Mouse (Mus musculus): ENCODE data around the gene Dnaja3. TPM values are rescaled to one million over a fixed set of nuclear protein-coding genes. Genes with fewer than 3 reads are reported as not detected.
"Not testable (repeated sequence)": the region's sequence is repeated elsewhere in the genome, so short reads cannot be mapped to it uniquely, and the experiment has no call there.

Dnaja3 gene
- polyA plus RNA-seq, 1 experiment, result 72.9 TPM

DNA sequence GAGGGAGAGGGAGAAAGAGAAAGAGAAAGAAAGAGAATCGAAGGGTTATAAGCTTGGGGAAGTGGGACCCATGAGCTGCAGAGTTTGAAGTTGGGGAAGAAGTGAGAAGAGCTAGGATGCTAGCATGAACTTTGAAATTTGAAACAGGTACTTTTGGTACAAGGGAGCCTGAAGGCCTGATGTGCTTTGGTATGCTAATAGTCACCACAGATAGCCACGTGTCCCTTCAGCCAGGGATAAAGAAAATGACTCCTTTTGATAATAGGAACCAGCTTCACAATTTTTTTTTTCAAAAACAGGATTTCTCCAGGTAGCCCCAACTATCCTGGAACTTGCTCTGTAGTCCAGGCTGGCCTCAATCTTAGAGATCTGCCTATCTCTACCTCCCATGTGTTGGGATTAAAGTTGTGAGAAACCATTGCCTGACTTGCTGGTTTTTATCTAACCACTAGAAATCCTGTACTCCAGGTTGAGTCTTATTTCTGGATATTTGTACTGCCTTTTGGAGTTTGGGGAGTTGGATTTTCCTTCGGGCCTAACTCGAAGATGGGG is 42.9 kb downstream of the Dnaja3 start:
- TF ChIP-seq POLR2A (IDR thresholded peaks at IDR 0.05; ENCODE audit: low read depth, low read length), result no peak
- no peak for TF ChIP-seq CTCF (conservative IDR thresholded peaks at IDR 0.05; ENCODE audit: insufficient read depth, insufficient read length, low read depth, low read length)
- no peak for DNase-seq
- Histone ChIP-seq H3K4me1 (ENCODE audit: control insufficient read depth, insufficient read depth, low read length) (peaks cover 12% of the 10 kb centered on the region), H3K27me3 (replicated peaks; ENCODE audit: control insufficient read depth, insufficient read depth, low read length) (no peaks in the 10 kb centered on the region), H3K27ac (ENCODE audit: insufficient read depth, low read depth, low read length) (peak overlapping the region; percentile 95), H3K4me3 (ENCODE audit: insufficient read depth, low read depth, low read length) (no peak overlapping the region), H3K36me3 (ENCODE audit: control insufficient read depth, insufficient read depth, low read length) (no peaks in the 10 kb centered on the region; the same call in 1 of the 2 replicates)
- WGBS, result 81% methylated on average over 4 of the region's 4 CpGs

DNA sequence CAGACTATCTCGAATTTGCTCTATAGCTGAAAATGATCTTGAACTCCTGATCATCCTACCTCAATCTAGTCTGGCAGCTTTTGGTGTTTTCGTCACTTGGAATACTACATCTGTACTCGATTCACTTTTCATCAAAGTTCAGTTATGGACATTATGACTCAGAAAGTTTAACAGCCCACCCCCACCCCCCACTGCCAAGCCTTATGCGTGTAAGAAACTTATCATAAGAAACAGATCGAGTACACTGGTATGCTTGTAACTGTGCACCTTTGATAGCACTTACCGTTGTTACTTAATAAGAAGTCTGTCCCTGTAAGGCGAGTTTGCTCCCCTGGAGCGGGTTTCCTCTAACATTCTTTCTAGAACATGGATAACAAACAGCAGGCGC is 43.4 kb downstream of the Dnaja3 start:
- TF ChIP-seq CTCF (conservative IDR thresholded peaks at IDR 0.05; ENCODE audit: insufficient read depth, insufficient read length, low read depth, low read length) (no peak), POLR2A (IDR thresholded peaks at IDR 0.05; ENCODE audit: low read depth, low read length) (no peak)
- Histone ChIP-seq H3K4me1 (ENCODE audit: control insufficient read depth, insufficient read depth, low read length) (peaks cover 12% of the 10 kb centered on the region), H3K27ac (ENCODE audit: insufficient read depth, low read depth, low read length) (peak overlapping the region; percentile 95), H3K36me3 (ENCODE audit: control insufficient read depth, insufficient read depth, low read length) (no peaks in the 10 kb centered on the region; the same call in 1 of the 2 replicates), H3K4me3 (ENCODE audit: insufficient read depth, low read depth, low read length) (peak overlapping the region; percentile 87), H3K27me3 (replicated peaks; ENCODE audit: control insufficient read depth, insufficient read depth, low read length) (no peaks in the 10 kb centered on the region)
- DNase-seq, result no peak
- WGBS, result 22% methylated on average over 9 of the region's 9 CpGs

DNA sequence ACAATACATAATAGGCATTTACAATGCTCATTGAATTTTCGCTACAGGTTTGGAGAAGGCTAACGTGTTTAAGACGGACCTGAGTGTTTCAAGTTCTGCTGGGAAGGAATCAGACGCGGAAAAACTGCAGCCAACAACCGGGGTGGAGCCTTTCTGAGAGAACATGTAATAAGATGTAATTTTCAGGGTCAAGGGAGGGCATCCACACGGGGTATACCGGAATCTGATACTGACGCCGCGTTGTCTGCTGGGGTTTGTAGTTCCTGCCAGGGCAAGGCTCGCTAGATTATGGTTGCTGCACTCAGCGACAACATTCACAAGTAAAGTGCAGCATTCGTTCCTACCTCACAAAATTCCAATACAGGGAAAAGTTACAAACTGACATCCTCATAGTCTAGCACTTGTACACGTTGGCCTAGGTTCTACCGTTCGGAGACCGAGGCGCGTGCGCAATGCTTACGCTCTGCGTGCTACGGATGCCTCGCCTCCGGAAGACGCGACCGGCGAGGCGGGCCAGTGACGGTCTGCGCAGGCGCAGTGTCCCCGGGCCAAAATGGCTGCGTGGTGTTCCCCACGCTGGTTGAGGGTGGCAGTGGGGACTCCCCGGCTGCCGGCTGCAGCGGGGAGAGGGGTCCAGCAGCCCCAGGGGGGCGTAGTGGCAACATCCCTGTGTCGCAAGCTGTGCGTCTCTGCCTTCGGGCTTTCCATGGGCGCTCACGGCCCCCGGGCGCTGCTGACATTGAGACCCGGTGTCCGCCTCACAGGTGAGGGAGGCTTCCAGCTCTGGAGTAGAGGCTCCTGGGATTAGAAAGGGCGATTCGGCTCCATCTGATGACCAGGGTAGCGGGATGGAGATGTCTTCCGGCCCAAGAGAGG is 44.0 kb downstream of the Dnaja3 start:
- 1% methylated on average over 54 of the region's 54 CpGs for WGBS
- DNase-seq, result peak; percentile 96
- TF ChIP-seq CTCF (conservative IDR thresholded peaks at IDR 0.05; ENCODE audit: insufficient read depth, insufficient read length, low read depth, low read length), result no peak
- TF ChIP-seq POLR2A (IDR thresholded peaks at IDR 0.05; ENCODE audit: low read depth, low read length), result peak; percentile 79
- Histone ChIP-seq H3K36me3 (ENCODE audit: control insufficient read depth, insufficient read depth, low read length) (peaks cover 2% of the 10 kb centered on the region), H3K27ac (ENCODE audit: insufficient read depth, low read depth, low read length) (peak overlapping the region; percentile 95), H3K4me3 (ENCODE audit: insufficient read depth, low read depth, low read length) (peak overlapping the region; percentile 87), H3K27me3 (replicated peaks; ENCODE audit: control insufficient read depth, insufficient read depth, low read length) (no peaks in the 10 kb centered on the region), H3K4me1 (ENCODE audit: control insufficient read depth, insufficient read depth, low read length) (peaks cover 8% of the 10 kb centered on the region)

DNA sequence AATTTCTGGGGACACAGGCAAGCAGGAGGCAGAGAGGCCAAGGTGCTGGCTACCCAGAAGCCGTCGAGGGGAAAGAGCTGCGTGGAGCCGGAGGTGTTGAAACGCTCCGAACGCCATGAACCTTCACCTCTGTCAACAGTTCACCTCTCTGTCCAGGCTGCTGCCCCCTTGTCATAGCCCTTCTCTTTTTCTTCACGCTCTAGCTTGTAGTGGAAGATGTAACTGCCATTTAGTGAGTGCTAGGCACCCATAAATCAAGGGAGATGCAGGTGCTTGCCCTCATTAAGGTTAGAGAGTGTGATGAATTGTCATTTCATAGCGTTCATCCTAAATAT is 44.6 kb downstream of the Dnaja3 start:
- H3K4me1 ChIP-seq (ENCODE audit: control insufficient read depth, insufficient read depth, low read length), result peaks cover 7% of the 10 kb centered on the region
- H3K27ac ChIP-seq (ENCODE audit: insufficient read depth, low read depth, low read length), result peak overlapping the region; percentile 40; the same call in 1 of the 2 replicates
- H3K36me3 ChIP-seq (ENCODE audit: control insufficient read depth, insufficient read depth, low read length), result peaks cover 4% of the 10 kb centered on the region
- TF ChIP-seq CTCF (conservative IDR thresholded peaks at IDR 0.05; ENCODE audit: insufficient read depth, insufficient read length, low read depth, low read length) (no peak), POLR2A (IDR thresholded peaks at IDR 0.05; ENCODE audit: low read depth, low read length) (no peak)
- DNase-seq, result no peak
- peak overlapping the region; percentile 87 for H3K4me3 ChIP-seq (ENCODE audit: insufficient read depth, low read depth, low read length)
- H3K27me3 ChIP-seq (replicated peaks; ENCODE audit: control insufficient read depth, insufficient read depth, low read length), result no peaks in the 10 kb centered on the region
- under 1% methylated on average over 9 of the region's 9 CpGs for WGBS

DNA sequence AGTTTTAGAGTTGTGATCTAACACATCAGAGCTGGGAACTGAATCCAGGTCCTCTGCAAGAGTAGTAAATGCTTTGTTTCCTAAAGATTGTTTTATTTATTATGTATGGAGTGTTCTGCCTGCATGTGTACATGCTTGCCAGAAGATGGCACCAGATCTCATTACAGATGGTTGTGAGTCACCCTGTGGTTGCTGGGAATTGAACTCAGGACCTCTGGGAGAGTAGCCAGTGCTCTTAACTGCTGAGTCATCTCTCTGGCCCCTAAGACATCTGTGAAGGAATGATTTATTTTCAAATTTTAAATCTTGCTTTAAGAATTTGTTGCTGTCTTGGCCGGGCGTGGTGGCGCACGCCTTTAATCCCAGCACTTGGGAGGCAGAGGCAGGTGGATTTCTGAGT is 49.6 kb downstream of the Dnaja3 start:
- H3K4me1 ChIP-seq (ENCODE audit: control insufficient read depth, insufficient read depth, low read length), result not testable (repeated sequence)

DNA sequence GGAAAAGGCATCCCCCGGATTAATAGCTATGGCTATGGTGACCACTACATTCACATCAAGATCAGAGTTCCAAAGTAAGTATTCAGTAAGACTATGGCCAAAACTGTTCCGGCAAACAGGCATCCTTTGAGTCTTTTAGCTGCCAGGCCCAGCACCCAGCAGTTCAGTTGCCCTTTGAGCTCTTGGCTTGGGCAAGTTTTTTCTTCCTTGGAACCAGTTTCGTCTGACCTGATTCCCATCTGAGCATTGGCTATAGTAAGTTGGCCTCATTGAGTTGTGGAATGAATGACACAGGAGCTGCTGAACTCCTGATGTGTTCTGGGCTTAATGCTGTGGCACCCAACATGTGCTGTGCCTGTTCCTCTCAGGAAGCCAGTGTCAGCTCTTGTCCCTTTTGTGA is 61.4 kb downstream of the Dnaja3 start:
- DNase-seq, result peak; percentile 80
- peaks cover 3% of the 10 kb centered on the region; the same call in 1 of the 2 replicates for H3K4me1 ChIP-seq (ENCODE audit: control insufficient read depth, insufficient read depth, low read length)
- H3K27me3 ChIP-seq (replicated peaks; ENCODE audit: control insufficient read depth, insufficient read depth, low read length), result no peaks in the 10 kb centered on the region
- 64% methylated on average over 3 of the region's 3 CpGs for WGBS
- no peak for TF ChIP-seq POLR2A (IDR thresholded peaks at IDR 0.05; ENCODE audit: low read depth, low read length)
- no peak for TF ChIP-seq CTCF (conservative IDR thresholded peaks at IDR 0.05; ENCODE audit: insufficient read depth, insufficient read length, low read depth, low read length)
- peaks cover 13% of the 10 kb centered on the region for H3K36me3 ChIP-seq (ENCODE audit: control insufficient read depth, insufficient read depth, low read length)
- H3K27ac ChIP-seq (ENCODE audit: insufficient read depth, low read depth, low read length), result no peak overlapping the region
- H3K4me3 ChIP-seq (ENCODE audit: insufficient read depth, low read depth, low read length), result no peak overlapping the region

More for the DNA sequence above, 49.6 kb downstream of the Dnaja3 start:
- TF ChIP-seq CTCF (conservative IDR thresholded peaks at IDR 0.05; ENCODE audit: insufficient read depth, insufficient read length, low read depth, low read length), result 0 out of 2 replicates have a peak, but pooled peaks have one; percentile 5
- not testable (repeated sequence) for H3K27me3 ChIP-seq (replicated peaks; ENCODE audit: control insufficient read depth, insufficient read depth, low read length); DNase-seq; H3K4me3 ChIP-seq (ENCODE audit: insufficient read depth, low read depth, low read length); H3K27ac ChIP-seq (ENCODE audit: insufficient read depth, low read depth, low read length)
- peaks cover 14% of the 10 kb centered on the region for H3K36me3 ChIP-seq (ENCODE audit: control insufficient read depth, insufficient read depth, low read length)
- WGBS, result 100% methylated on average over 4 of the region's 4 CpGs

DNA sequence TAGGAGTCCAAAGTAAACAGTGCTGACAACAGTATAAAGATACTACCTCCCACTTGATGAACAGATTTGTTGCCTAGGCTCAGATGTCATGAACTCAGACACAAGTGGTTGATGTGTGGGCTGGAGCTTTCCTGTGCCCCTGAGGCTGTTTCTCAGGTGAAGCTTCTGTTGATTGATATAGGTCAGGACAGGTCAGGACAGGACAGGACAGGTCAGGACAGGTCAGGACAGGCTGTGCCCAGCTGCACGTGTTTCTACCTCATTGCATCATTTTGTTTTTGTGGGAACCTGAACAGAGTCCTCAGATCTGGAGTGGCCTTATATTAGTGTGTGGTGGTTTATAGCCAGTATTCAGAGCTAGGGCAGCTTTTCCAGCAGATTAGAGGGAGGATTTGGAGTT is 62.9 kb downstream of the Dnaja3 start:
- 21% methylated on average over 1 of the region's 1 CpGs for WGBS
- Histone ChIP-seq H3K27ac (ENCODE audit: insufficient read depth, low read depth, low read length) (no peak overlapping the region), H3K36me3 (ENCODE audit: control insufficient read depth, insufficient read depth, low read length) (peaks cover 8% of the 10 kb centered on the region), H3K27me3 (replicated peaks; ENCODE audit: control insufficient read depth, insufficient read depth, low read length) (no peaks in the 10 kb centered on the region), H3K4me3 (ENCODE audit: insufficient read depth, low read depth, low read length) (no peak overlapping the region), H3K4me1 (ENCODE audit: control insufficient read depth, insufficient read depth, low read length) (peaks cover 3% of the 10 kb centered on the region; the same call in 1 of the 2 replicates)
- TF ChIP-seq POLR2A (IDR thresholded peaks at IDR 0.05; ENCODE audit: low read depth, low read length) (no peak), CTCF (conservative IDR thresholded peaks at IDR 0.05; ENCODE audit: insufficient read depth, insufficient read length, low read depth, low read length) (no peak)
- DNase-seq, result no peak

All from kidney, adult 2 months (tissue).